Mouse (Mus musculus): ENCODE measurements around the gene Synpo2. TPM values are rescaled to one million over a fixed set of nuclear protein-coding genes. Genes with fewer than 3 reads are reported as not detected.

Gene Synpo2
- polyA plus RNA-seq, 1 experiment from 2014 or later, result 8.3 TPM

DNA sequence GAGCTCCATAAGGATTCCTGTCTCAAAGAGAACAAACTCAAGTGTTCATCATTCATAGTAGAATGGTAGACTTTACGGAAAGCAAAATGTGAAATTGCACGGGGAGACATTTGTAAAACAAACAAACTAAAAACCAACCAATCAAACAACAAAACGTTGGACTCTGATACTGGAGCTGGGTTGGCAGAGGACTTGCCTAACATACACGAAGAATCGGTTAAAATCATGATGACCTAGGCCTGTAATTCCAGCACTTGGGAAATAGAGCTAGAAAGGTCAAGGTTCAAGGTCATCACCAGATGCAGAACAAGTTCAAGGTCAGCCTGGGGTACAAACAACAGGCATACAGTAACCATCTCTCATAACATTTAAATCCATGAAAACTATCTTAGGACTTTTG is 147.7 kb downstream of the Synpo2 start:
- H3K9ac ChIP-seq (ENCODE audit: low read depth, low read length), result no peak overlapping the region
- no peak overlapping the region for H3K4me2 ChIP-seq (replicated peaks; ENCODE audit: low read depth, low read length)
- no peak overlapping the region for H3K4me3 ChIP-seq (ENCODE audit: low read length)
- H3K9me3 ChIP-seq (ENCODE audit: control insufficient read depth, low read length), result no peaks in the 10 kb centered on the region
- peaks cover 17% of the 10 kb centered on the region; the same call in 1 of the 2 replicates for H3K4me1 ChIP-seq (ENCODE audit: control insufficient read depth, insufficient read depth, low read length)
- 90% methylated on average over 5 of the region's 5 CpGs for WGBS
- H3K36me3 ChIP-seq (ENCODE audit: control insufficient read depth, insufficient read depth, low read length), result no peaks in the 10 kb centered on the region
- ATAC-seq (ENCODE audit: low FRiP score, low TSS enrichment), result no peak
- no peaks in the 10 kb centered on the region for H3K27me3 ChIP-seq (ENCODE audit: control insufficient read depth, insufficient read depth, low read length)
- no peak overlapping the region for H3K27ac ChIP-seq (ENCODE audit: low read depth, low read length)

- 0 out of 2 replicates have a peak, but pooled peaks cover 5% of the 10 kb centered on the region for H3K4me1 ChIP-seq (ENCODE audit: control insufficient read depth, insufficient read depth, low read length)
- H3K36me3 ChIP-seq (ENCODE audit: control insufficient read depth, insufficient read depth, low read length), result no peaks in the 10 kb centered on the region
- H3K27me3 ChIP-seq (ENCODE audit: control insufficient read depth, insufficient read depth, low read length), result no peaks in the 10 kb centered on the region
- H3K9me3 ChIP-seq (ENCODE audit: control insufficient read depth, low read length), result no peaks in the 10 kb centered on the region
- no peak overlapping the region for H3K4me2 ChIP-seq (replicated peaks; ENCODE audit: low read depth, low read length)
- whole genome bisulfite sequencing, result 79% methylated on average over 16 of the region's 16 CpGs
- H3K4me3 ChIP-seq (ENCODE audit: low read length), result no peak overlapping the region
- no peak overlapping the region for H3K9ac ChIP-seq (ENCODE audit: low read depth, low read length)
- no peak overlapping the region for H3K27ac ChIP-seq (ENCODE audit: low read depth, low read length)
- ATAC-seq (ENCODE audit: low FRiP score, low TSS enrichment), result peak; percentile 20; the same call in 1 of the 2 replicates
These were observed 150.0 kb downstream of the Synpo2 start for GRCm38 (mm10) chr3:123085871-123086501.

GRCm38 (mm10) chr3:123081665-123082064 is 154.3 kb downstream of the Synpo2 start:
- ATAC-seq (ENCODE audit: low FRiP score, low TSS enrichment), result no peak
- no peak overlapping the region for H3K4me3 ChIP-seq (ENCODE audit: low read length)
- no peak overlapping the region for H3K27ac ChIP-seq (ENCODE audit: low read depth, low read length)
- H3K9ac ChIP-seq (ENCODE audit: low read depth, low read length), result no peak overlapping the region
- no peak overlapping the region for H3K4me2 ChIP-seq (replicated peaks; ENCODE audit: low read depth, low read length)
- H3K36me3 ChIP-seq (ENCODE audit: control insufficient read depth, insufficient read depth, low read length), result no peaks in the 10 kb centered on the region
- H3K4me1 ChIP-seq (ENCODE audit: control insufficient read depth, insufficient read depth, low read length), result 0 out of 2 replicates have a peak, but pooled peaks cover 5% of the 10 kb centered on the region
- H3K9me3 ChIP-seq (ENCODE audit: control insufficient read depth, low read length), result no peaks in the 10 kb centered on the region
- WGBS, result 91% methylated on average over 3 of the region's 3 CpGs
- H3K27me3 ChIP-seq (ENCODE audit: control insufficient read depth, insufficient read depth, low read length), result no peaks in the 10 kb centered on the region

DNA sequence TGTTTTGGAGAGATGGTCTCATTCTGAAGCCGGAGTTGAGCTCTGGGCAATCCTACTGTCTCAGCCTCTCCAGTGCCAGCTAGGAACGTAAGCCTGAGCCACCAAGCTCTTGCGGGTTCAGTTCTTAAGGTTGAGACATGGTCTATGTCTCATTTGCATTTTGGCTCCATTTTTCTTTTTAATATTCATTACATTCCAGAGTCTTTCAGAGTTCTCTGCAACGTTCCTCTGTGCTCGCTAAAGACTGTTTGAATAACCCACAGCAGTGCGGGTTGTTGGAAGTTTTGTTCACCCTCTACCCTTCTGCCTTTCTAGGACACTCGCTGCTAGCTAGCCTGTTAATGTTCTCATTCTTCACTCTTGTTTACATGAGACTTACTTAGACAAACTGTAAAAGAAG is 155.0 kb downstream of the Synpo2 start:
- WGBS, result 73% methylated on average over 7 of the region's 7 CpGs
- ATAC-seq (ENCODE audit: low FRiP score, low TSS enrichment), result no peak
- Histone ChIP-seq H3K4me3 (ENCODE audit: low read length) (no peak overlapping the region), H3K27ac (ENCODE audit: low read depth, low read length) (no peak overlapping the region), H3K9ac (ENCODE audit: low read depth, low read length) (no peak overlapping the region), H3K27me3 (ENCODE audit: control insufficient read depth, insufficient read depth, low read length) (no peaks in the 10 kb centered on the region), H3K9me3 (ENCODE audit: control insufficient read depth, low read length) (no peaks in the 10 kb centered on the region), H3K36me3 (ENCODE audit: control insufficient read depth, insufficient read depth, low read length) (no peaks in the 10 kb centered on the region), H3K4me2 (replicated peaks; ENCODE audit: low read depth, low read length) (no peak overlapping the region), H3K4me1 (ENCODE audit: control insufficient read depth, insufficient read depth, low read length) (0 out of 2 replicates have a peak, but pooled peaks cover 3% of the 10 kb centered on the region)

- Histone ChIP-seq H3K4me1 (ENCODE audit: control insufficient read depth, insufficient read depth, low read length) (no peaks in the 10 kb centered on the region), H3K27me3 (ENCODE audit: control insufficient read depth, insufficient read depth, low read length) (no peaks in the 10 kb centered on the region), H3K9ac (ENCODE audit: low read depth, low read length) (no peak overlapping the region), H3K4me3 (ENCODE audit: low read length) (no peak overlapping the region), H3K9me3 (ENCODE audit: control insufficient read depth, low read length) (no peaks in the 10 kb centered on the region), H3K36me3 (ENCODE audit: control insufficient read depth, insufficient read depth, low read length) (no peaks in the 10 kb centered on the region), H3K4me2 (replicated peaks; ENCODE audit: low read depth, low read length) (no peak overlapping the region), H3K27ac (ENCODE audit: low read depth, low read length) (no peak overlapping the region)
- ATAC-seq (ENCODE audit: low FRiP score, low TSS enrichment), result no peak
- 78% methylated on average over 19 of the region's 19 CpGs for WGBS
These were observed 155.8 kb downstream of the Synpo2 start for GRCm38 (mm10) chr3:123080017-123080725.

- Histone ChIP-seq H3K4me1 (ENCODE audit: control insufficient read depth, insufficient read depth, low read length) (no peaks in the 10 kb centered on the region), H3K9ac (ENCODE audit: low read depth, low read length) (no peak overlapping the region), H3K4me2 (replicated peaks; ENCODE audit: low read depth, low read length) (no peak overlapping the region), H3K27me3 (ENCODE audit: control insufficient read depth, insufficient read depth, low read length) (no peaks in the 10 kb centered on the region), H3K4me3 (ENCODE audit: low read length) (no peak overlapping the region), H3K36me3 (ENCODE audit: control insufficient read depth, insufficient read depth, low read length) (no peaks in the 10 kb centered on the region), H3K27ac (ENCODE audit: low read depth, low read length) (no peak overlapping the region), H3K9me3 (ENCODE audit: control insufficient read depth, low read length) (no peaks in the 10 kb centered on the region)
- no peak for ATAC-seq (ENCODE audit: low FRiP score, low TSS enrichment)
- 80% methylated on average over 3 of the region's 3 CpGs for WGBS
These were observed 160.2 kb downstream of the Synpo2 start for GRCm38 (mm10) chr3:123075759-123076158.

GRCm38 (mm10) chr3:123075034-123075433 is 160.9 kb downstream of the Synpo2 start:
- Histone ChIP-seq H3K9me3 (ENCODE audit: control insufficient read depth, low read length) (no peaks in the 10 kb centered on the region), H3K27ac (ENCODE audit: low read depth, low read length) (no peak overlapping the region), H3K4me1 (ENCODE audit: control insufficient read depth, insufficient read depth, low read length) (no peaks in the 10 kb centered on the region), H3K4me2 (replicated peaks; ENCODE audit: low read depth, low read length) (no peak overlapping the region), H3K9ac (ENCODE audit: low read depth, low read length) (no peak overlapping the region), H3K27me3 (ENCODE audit: control insufficient read depth, insufficient read depth, low read length) (no peaks in the 10 kb centered on the region), H3K36me3 (ENCODE audit: control insufficient read depth, insufficient read depth, low read length) (no peaks in the 10 kb centered on the region), H3K4me3 (ENCODE audit: low read length) (no peak overlapping the region)
- ATAC-seq (ENCODE audit: low FRiP score, low TSS enrichment), result no peak

DNA sequence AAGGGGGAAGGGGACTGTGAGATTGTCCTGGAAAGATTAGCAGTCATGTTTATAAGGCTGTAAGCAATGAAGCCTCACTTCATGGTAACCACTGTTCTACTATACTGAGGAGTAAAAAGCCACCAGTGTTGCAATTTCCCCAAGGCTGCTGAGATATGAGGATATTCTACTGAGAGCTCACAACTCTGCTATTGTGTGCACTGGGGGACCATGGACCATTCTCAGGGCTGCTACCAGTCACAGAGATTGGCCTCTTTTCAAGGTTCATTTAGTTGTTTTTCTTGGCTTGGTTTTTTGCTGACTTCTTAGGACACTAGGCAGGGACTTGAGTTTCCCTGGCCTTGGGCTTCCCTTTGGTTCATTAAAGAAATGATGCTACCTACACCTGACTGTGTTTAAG is 162.6 kb downstream of the Synpo2 start:
- ATAC-seq (ENCODE audit: low FRiP score, low TSS enrichment), result no peak
- Histone ChIP-seq H3K27ac (ENCODE audit: low read depth, low read length) (no peak overlapping the region), H3K4me3 (ENCODE audit: low read length) (no peak overlapping the region), H3K36me3 (ENCODE audit: control insufficient read depth, insufficient read depth, low read length) (no peaks in the 10 kb centered on the region), H3K4me2 (replicated peaks; ENCODE audit: low read depth, low read length) (no peak overlapping the region), H3K4me1 (ENCODE audit: control insufficient read depth, insufficient read depth, low read length) (no peaks in the 10 kb centered on the region), H3K9me3 (ENCODE audit: control insufficient read depth, low read length) (no peaks in the 10 kb centered on the region), H3K9ac (ENCODE audit: low read depth, low read length) (no peak overlapping the region), H3K27me3 (ENCODE audit: control insufficient read depth, insufficient read depth, low read length) (no peaks in the 10 kb centered on the region)

GRCm38 (mm10) chr3:123072472-123072871 is 163.5 kb downstream of the Synpo2 start:
- Histone ChIP-seq H3K9ac (ENCODE audit: low read depth, low read length) (no peak overlapping the region), H3K4me1 (ENCODE audit: control insufficient read depth, insufficient read depth, low read length) (no peaks in the 10 kb centered on the region), H3K9me3 (ENCODE audit: control insufficient read depth, low read length) (no peaks in the 10 kb centered on the region), H3K36me3 (ENCODE audit: control insufficient read depth, insufficient read depth, low read length) (no peaks in the 10 kb centered on the region), H3K4me2 (replicated peaks; ENCODE audit: low read depth, low read length) (no peak overlapping the region), H3K27me3 (ENCODE audit: control insufficient read depth, insufficient read depth, low read length) (no peaks in the 10 kb centered on the region), H3K27ac (ENCODE audit: low read depth, low read length) (no peak overlapping the region), H3K4me3 (ENCODE audit: low read length) (no peak overlapping the region)
- no peak for ATAC-seq (ENCODE audit: low FRiP score, low TSS enrichment)
- WGBS, result 80% methylated on average over 1 of the region's 1 CpGs
